Mouse (Mus musculus): ENCODE data around the gene Rab40b.

Gene Rab40b

GRCm38 (mm10) chr11:121387750-121388553 lies at the start of gene Rab40b:
Gene Rab40b (minus strand): TSS chr11:121388251.
- DNase-seq = peak; percentile 78 to 91

- no peak for DNase-seq
Observed at GRCm38 (mm10) chr11:121437236-121437635, 49.2 kb upstream of the Rab40b start.

GRCm38 (mm10) chr11:121434156-121435155 lies 46.4 kb upstream of the Rab40b start, which contains the start of gene Fn3k:
Gene Fn3k (plus strand): TSS chr11:121434913.
- peak; percentile 96 to 99 for DNase-seq

- DNase-seq = no peak
Observed at GRCm38 (mm10) chr11:121433397-121433796, 45.3 kb upstream of the Rab40b start.

GRCm38 (mm10) chr11:121421553-121422173 lies 33.6 kb upstream of the Rab40b start:
- peak in 1 of 2 experiments; percentile 58 for DNase-seq

GRCm38 (mm10) chr11:121420830-121421552 lies 32.9 kb upstream of the Rab40b start, which contains the start of gene Fn3krp:
Gene Fn3krp (plus strand): TSS chr11:121421401.
- peak; percentile 99 to 100 for DNase-seq

- no peak for DNase-seq
Observed at GRCm38 (mm10) chr11:121420379-121420778, 32.3 kb upstream of the Rab40b start.

- DNase-seq = no peak
Observed at GRCm38 (mm10) chr11:121418932-121419331, 30.9 kb upstream of the Rab40b start.

- no peak for DNase-seq
Observed at GRCm38 (mm10) chr11:121417971-121418370, 29.9 kb upstream of the Rab40b start.

- no peak for DNase-seq
Observed at GRCm38 (mm10) chr11:121415351-121415750, 27.3 kb upstream of the Rab40b start.

GRCm38 (mm10) chr11:121414762-121415161 lies 26.7 kb upstream of the Rab40b start:
- DNase-seq = no peak

- DNase-seq = no peak
Observed at GRCm38 (mm10) chr11:121407366-121408155, 19.5 kb upstream of the Rab40b start.

GRCm38 (mm10) chr11:121392405-121392804 lies 4.4 kb upstream of the Rab40b start:
- no peak for DNase-seq

GRCm38 (mm10) chr11:121390793-121391192 lies 2.7 kb upstream of the Rab40b start:
- no peak for DNase-seq

- DNase-seq = no peak
Observed at GRCm38 (mm10) chr11:121388554-121388945, 499 bp upstream of the Rab40b start.

- DNase-seq = no peak
Observed at GRCm38 (mm10) chr11:121380294-121380693, 7.8 kb downstream of the Rab40b start.

- no peak for DNase-seq
Observed at GRCm38 (mm10) chr11:121378644-121379043, 9.4 kb downstream of the Rab40b start.

GRCm38 (mm10) chr11:121373305-121373704 lies 14.7 kb downstream of the Rab40b start:
- no peak for DNase-seq

GRCm38 (mm10) chr11:121370337-121370994 lies 17.6 kb downstream of the Rab40b start:
- DNase-seq = no peak

- peak; percentile 19 to 57 for DNase-seq
Observed at GRCm38 (mm10) chr11:121369622-121370021, 18.4 kb downstream of the Rab40b start.

- no peak for DNase-seq
Observed at GRCm38 (mm10) chr11:121368731-121369130, 19.3 kb downstream of the Rab40b start.

All from cerebellum, postnatal 25 days (tissue).